Mouse (Mus musculus) erythroid progenitor cell, adult 5-6 weeks (primary cell): Measurements from ENCODE around the gene Fdxr. TPM values are rescaled to one million over a fixed set of nuclear protein-coding genes. Genes with fewer than 3 reads are reported as not detected.
A peak's percentile ranks its signal among the peaks of the same experiment; 100 is the strongest.

Experiments used
- ATAC-seq: replicated peaks from 2 replicates; pipeline ENCODE4 v1.8.0; 2016; ENCODE audit warnings: moderate number of reproducible peaks, mild to moderate bottlenecking, moderate TSS enrichment, inconsistent platforms; ENCODE audit not compliant: poor library complexity, low FRiP score, severe bottlenecking
- total RNA-seq, 2 experiments: library from RNA; stranded (forward) in 1 of 2; stranded (reverse) in 1 of 2; fragments of 150-400 nt in 1 of 2; fragments of 186-747, 209-891 nt in 1 of 2; gene quantifications; 2 replicates each; pipeline versions ENCODE4 v1.2.3 to v1.2.4; 2015 to 2017; ENCODE audit warnings: low replicate concordance in 2 of 2

Gene Fdxr
- total RNA-seq (2015; ENCODE audit: low replicate concordance) (1.3 and 16.6 TPM in 2 replicates), total RNA-seq (2017; ENCODE audit: low replicate concordance) (1.4 and 3.2 TPM in 2 replicates)

GRCm38 (mm10) chr11:115276780-115277603, at the start of gene Fdxr:
TSS of gene Fdxr (minus strand) at chr11:115277050.
- peak; percentile 92 for ATAC-seq

DNA sequence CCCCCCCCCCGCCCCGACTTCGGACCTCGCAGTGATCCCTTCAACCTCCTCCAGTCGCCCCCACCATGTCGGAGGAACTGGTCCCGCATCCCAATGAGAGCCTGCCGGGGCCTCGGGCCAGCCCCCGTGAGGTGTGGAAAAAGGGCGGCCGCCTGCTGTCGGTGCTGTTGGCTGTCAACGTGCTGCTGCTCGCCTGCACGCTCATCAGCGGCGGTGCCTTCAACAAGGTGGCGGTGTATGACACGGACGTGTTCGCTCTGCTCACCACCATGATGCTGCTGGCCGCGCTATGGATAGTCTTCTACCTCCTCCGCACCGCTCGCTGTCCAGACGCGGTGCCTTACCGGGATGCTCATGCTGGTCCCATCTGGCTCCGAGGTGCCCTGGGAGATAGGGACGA, 46.5 kb upstream of the Fdxr start:
- ATAC-seq = no peak

- ATAC-seq = 0 out of 2 replicates have a peak, but pooled peaks have one; percentile 40
These were observed 45.2 kb upstream of the Fdxr start, which contains the start of gene Ush1g for GRCm38 (mm10) chr11:115321906-115322693. TSS of gene Ush1g (minus strand) at chr11:115322041.

- no peak for ATAC-seq
These were observed 43.0 kb upstream of the Fdxr start for GRCm38 (mm10) chr11:115319704-115320383.

DNA sequence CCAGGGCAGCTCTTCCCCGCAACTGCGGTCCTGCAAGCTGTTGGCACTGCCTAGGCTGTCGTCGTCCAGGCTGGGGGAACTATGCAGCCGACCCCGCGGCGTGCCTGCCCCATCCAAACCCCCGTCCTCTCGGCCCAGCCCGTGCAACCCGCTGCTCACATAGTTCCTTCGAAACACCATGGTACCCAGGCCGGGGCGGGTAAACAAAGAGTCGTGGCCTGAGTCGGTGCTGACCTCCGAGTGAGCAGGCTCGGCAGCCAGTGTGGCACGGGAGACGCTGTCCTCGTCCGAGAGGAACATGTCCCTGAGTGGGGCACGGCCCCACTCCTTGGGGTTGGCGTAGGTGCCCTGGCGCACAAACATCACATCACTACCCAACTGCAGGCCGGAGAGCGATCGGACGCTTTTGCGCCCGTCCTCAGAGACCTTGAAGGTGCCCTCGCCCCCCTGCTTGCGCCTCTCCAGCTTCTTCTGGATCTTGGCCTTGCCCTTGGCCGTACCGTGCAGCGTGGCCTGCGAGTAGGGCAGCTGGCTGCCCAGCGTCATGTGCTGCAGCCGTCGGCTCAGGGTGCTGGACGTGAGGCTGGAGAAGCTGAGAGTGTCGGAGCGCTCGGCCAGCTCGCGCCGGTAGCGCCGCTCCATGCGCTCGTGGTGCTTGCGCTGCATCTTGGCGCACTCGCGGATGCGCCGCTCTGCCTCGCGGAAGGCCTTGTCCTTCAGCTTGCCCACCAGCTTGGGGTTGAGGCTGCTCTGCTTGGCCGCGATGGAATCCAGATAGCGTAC, 41.6 kb upstream of the Fdxr start:
- no peak for ATAC-seq

DNA sequence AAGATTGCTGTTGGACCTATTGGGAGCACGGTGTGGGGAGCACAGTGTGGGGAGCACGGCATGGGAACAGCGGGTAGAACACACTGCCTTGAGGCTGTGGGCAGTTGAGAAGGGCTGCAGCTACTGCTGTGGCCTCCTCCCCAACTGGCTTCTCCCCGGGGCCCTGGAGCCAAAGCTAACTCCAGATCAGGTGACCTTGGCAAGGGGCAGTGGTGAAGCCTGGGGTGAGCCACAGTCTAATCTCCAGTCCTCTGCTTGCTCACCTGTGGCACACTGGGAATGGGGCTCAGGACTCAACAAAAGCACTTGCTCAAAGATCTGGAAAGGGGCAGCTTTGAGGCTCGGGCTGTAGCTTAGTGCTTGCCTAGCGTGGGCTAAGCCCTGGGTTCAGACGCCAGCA, 40.4 kb upstream of the Fdxr start:
- ATAC-seq = no peak

GRCm38 (mm10) chr11:115314249-115314648, 37.4 kb upstream of the Fdxr start:
- ATAC-seq = no peak

DNA sequence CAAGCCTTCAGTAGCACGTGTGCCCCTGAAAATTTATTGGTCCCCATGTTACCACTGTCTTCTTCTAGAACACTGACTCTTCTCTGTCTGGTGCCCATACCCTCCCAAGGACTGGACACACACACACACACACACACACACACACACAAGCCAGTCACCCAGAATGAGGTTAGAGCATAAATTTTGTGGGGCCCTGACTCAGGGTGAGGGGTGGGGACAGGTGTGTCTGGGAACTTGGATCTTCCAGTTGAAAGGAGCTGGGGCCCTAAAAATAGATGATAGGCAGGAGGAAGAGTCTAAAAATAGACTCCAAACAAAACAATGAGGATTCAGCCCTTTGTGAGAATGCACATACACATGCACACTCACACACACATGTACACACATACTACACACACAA, 31.9 kb upstream of the Fdxr start:
- ATAC-seq = no peak

DNA sequence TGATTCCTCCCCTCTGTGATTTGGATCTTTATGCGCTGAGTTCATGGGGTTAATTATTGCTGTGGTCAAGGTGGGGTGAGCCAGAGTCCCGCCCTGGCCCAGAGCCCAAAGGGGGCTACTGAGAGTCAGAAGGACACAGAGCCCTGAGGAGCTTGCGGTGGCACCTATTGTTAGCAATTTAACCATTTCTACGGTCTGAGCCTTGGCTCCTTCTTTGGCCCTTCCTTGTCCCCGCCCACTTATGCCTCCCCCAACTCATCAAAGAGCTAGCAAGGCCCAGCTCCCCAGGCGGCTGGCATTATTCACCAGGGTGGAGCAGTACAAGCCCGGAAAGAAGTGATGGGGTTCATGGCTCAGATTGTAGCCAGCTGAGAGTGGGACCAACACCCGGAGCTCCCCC, 30.0 kb upstream of the Fdxr start, which contains the start of gene Otop2:
TSS of gene Otop2 (plus strand) at position 301 of the 400 bp plus-strand sequence.
- ATAC-seq = no peak

DNA sequence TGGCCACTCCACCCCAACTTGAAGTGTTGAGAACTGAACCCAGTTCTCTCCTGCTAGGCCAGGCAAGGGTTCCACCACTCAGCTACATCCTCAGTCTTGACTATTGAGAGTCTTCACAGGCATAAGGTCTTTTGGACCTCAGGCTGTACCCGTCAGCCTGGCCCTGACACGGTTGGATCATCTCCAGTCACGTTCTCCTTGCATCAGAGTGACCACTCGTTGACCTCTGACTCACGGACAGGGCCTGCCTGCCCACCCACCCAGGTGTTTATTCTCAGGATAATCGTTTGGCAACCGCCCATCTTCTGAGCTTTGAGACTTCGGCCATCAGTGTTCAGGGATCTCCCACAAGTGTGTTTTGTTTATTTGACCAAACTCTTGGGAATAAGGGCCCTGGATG, 26.3 kb upstream of the Fdxr start:
- no peak for ATAC-seq

- no peak for ATAC-seq
These were observed 24.5 kb upstream of the Fdxr start for GRCm38 (mm10) chr11:115301351-115301750.

DNA sequence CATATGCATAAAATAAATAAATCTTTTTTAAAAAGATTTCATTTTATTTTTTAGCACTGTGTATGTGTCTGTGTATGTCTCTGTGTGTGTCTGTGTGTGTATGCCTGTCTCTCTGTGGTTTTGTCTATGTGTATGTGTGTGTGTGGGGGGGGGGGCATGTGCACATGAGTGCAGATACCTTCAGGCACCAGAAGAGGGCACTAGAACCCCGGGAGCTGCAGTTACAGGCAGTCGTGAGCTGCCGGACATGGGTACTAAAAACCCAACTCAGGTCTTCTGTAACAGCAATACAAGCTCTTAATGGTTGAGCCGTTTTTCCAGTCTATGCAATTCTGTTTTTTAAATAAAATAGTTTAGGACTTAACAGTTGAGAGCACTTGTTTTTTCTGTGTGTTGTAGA, 23.9 kb upstream of the Fdxr start:
- ATAC-seq = no peak

DNA sequence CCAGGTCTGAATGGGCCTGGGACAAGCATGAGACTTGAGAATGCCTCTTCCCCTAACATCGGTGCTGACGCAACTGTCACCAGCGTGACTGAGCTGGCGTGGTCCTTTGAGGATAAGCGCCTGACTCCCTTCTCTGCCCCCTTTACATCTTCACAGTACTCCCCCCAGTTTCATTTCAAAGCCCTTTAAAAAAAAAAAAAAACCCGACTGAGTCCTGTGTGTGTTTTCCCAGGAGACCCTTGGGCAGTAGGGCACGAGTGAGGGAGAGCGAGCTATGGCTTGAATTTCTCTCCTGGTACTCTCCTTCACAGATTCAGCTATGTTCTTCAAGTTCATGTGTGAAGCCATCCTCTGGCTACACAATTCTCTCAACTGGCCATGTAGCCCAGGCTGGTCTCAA, 21.3 kb upstream of the Fdxr start:
- no peak for ATAC-seq

DNA sequence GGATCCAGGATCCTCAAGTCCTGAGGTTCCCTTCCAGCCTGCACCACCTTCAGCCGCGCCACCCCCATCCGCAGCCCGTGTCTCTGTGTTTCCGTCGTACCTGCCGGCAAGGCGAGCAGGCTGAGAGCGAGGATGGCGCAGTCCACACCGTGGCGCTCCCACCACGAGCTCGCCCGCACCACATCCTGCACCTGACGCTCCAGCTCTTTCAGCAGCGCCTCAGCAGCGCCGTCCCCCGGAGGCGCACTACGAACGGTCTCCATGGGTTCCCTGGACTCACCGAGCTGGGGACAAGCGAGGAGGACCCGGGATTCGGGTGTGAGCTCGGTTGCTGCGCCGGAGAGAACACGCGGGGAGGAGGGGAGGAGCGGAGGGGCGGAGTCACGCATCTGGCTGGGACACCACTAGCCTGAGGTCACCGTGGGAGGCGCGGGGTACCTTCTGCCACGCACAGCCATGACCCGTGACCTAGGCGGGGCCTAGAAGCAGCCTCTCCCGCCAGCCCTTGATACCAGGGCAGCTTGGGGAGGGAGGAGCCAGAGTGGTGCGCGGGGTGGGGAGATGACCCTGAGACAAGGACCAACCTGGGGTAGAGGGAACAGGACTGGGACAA, 20.5 kb upstream of the Fdxr start, which contains the start of gene Fads6:
TSS of gene Fads6 (minus strand) at position 450 of the 613 bp plus-strand sequence.
- ATAC-seq = no peak

DNA sequence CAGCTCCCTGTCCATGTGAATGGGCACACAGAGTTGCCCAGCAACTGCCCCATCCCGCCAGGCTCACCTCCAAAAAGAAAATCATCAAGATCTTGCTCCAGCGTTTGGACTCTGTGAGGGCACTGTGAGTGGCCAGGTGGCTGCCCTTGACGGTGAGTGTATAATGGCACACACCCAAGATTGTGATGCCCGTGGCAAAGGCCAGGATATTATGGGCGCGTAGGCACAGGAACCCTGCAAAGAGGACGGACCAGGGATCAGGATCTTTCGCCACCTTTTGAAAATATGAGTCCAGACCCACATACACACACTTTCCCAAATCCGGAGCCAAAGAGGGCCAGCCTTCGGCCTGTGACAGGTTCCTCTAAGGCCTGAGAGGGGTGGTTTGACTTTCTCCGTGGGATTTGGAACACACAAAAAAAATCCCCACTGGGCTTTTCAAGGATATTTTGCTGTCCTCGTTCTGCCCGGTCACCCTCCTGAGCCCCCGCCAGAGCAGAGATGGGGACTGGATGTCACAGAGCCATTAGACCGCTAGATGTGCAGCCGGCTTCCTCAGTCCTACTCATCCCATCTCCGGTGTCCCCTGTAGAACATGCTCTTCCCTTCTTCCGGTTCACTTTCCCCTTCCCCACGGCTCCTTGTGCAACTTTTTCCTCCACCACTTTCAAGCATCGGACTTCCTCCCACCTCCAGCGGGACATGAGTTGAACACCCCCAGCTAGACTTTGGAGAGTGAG, 19.8 kb upstream of the Fdxr start:
- ATAC-seq = no peak

GRCm38 (mm10) chr11:115295939-115296338, 19.1 kb upstream of the Fdxr start:
- no peak for ATAC-seq

DNA sequence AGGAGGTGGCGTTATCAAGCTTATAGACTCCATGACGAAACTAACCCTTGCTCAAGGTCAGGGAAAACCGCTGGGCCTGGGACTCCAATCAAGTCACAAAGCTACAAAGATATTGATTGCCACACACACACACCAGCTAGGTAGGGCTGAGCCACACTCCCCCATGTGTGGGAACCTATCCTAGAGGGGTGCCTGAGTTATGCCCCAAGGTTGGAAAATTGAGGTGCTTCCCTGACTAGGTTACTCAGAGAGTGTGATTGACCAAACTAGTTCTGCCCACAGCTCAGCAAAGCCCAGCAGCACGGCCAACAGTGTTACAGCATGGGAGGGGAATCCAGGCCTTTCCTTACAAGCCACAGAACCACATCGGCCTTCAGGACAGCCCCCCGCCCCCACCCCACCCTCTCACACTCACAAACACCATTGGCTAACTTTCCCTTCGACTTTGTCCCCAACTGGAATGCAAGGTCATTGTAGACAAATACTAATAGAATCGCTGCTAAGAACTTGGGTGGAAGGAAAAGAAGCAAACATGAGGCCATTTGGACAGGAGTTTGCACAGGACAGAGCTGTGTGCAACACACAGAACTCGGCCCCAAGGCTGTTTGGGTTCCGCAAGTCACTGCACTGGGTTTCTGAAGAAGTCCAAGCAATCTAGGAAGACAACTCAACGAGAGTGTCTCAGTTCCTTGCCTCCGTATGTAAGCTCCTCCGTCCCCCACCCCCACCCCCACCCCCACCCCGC, 16.0 kb upstream of the Fdxr start:
- no peak for ATAC-seq

DNA sequence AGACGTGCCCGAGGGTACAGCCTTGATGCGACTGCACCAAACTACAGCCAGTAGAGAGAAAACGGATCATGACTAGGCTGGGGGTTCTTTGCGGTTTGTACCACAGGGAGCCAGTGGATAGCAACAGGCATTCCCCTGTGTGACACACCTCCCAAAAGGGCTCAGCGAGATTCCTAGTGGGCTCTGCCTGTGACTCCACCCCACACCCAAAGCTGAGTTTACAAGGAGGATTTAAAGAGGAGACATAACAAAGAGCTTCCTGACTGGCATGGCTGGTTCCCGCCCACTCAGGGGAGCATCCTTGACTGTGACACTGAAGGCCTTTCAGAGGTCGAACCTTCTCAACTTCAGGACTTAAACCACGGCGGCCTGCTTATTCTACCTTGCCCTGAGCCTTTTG, 14.7 kb upstream of the Fdxr start:
- no peak for ATAC-seq
